Mouse (Mus musculus) myocyte (in vitro differentiated cells): Measurements from ENCODE around the gene Obsl1. TPM values are rescaled to one million over a fixed set of nuclear protein-coding genes. Genes with fewer than 3 reads are reported as not detected.

Source experiments
- H3K27me3 ChIP-seq: one replicate; pipeline ENCODE4 v1.6.1; 2011; ENCODE audit not compliant: control insufficient read depth, insufficient read depth, insufficient read length
- H3K36me3 ChIP-seq: one replicate; pipeline ENCODE4 v1.6.1; 2011; ENCODE audit not compliant: control insufficient read depth, insufficient read depth
- H3K4me2 ChIP-seq: one replicate; pipeline ENCODE4 v1.6.1; 2011; ENCODE audit warnings: low read depth, control low read depth
- H3K4me3 ChIP-seq: one replicate; pipeline ENCODE4 v1.5.1; 2011; ENCODE audit warnings: mild to moderate bottlenecking, control low read depth, moderate library complexity
- H3K79me2 ChIP-seq: one replicate; pipeline ENCODE4 v1.6.1; 2011; ENCODE audit not compliant: control insufficient read depth, insufficient read depth
- H3ac ChIP-seq: one replicate; pipeline ENCODE4 v1.6.1; 2011; ENCODE audit not compliant: control insufficient read depth, insufficient read length
- CEBPB ChIP-seq: IDR thresholded peaks from 2 replicates; pipeline ENCODE4 v1.6.1; 2011; ENCODE audit warnings: mild to moderate bottlenecking, moderate library complexity; ENCODE audit not compliant: poor library complexity, insufficient read depth, severe bottlenecking
- E2F4 ChIP-seq: IDR thresholded peaks from one replicate; pipeline ENCODE4 v1.6.1; 2011; ENCODE audit warnings: mild to moderate bottlenecking, control low read depth, moderate library complexity; ENCODE audit not compliant: insufficient read depth
- MAX ChIP-seq: IDR thresholded peaks from one replicate; pipeline ENCODE4 v1.6.1; 2011; ENCODE audit warnings: low read depth, mild to moderate bottlenecking, control low read depth
- MYOD1 ChIP-seq, 3 experiments: IDR thresholded peaks; one replicate each; pipeline ENCODE4 v1.6.1; 2011; ENCODE audit warnings: control low read depth in 2 of 3, low read depth in 2 of 3, mild to moderate bottlenecking in 2 of 3, moderate library complexity in 1 of 3; ENCODE audit not compliant: insufficient read length in 2 of 3, control insufficient read depth in 1 of 3
- MYOG ChIP-seq, 3 experiments: IDR thresholded peaks; one replicate each; pipeline ENCODE4 v1.6.1; 2011; ENCODE audit warnings: control low read depth in 2 of 3, low read depth in 2 of 3, mild to moderate bottlenecking in 2 of 3; ENCODE audit not compliant: insufficient read length in 2 of 3, control insufficient read depth in 1 of 3, insufficient read depth in 1 of 3
- POLR2A ChIP-seq: IDR thresholded peaks from one replicate; pipeline ENCODE4 v1.6.1; 2011; ENCODE audit warnings: low read depth, mild to moderate bottlenecking, control low read depth, moderate library complexity; ENCODE audit not compliant: insufficient read length
- POLR2AphosphoS2 ChIP-seq: IDR thresholded peaks from one replicate; pipeline ENCODE4 v1.6.1; 2011; ENCODE audit warnings: low read depth, control low read depth; ENCODE audit not compliant: insufficient read length
- REST ChIP-seq: IDR thresholded peaks from one replicate; pipeline ENCODE4 v1.6.1; 2011; ENCODE audit warnings: mild to moderate bottlenecking, control low read depth, moderate library complexity; ENCODE audit not compliant: insufficient read depth, insufficient read length
- SRF ChIP-seq: IDR thresholded peaks from one replicate; pipeline ENCODE4 v1.6.1; 2011; ENCODE audit warnings: low read depth; ENCODE audit not compliant: control insufficient read depth, insufficient read length
- TCF12 ChIP-seq: IDR thresholded peaks from one replicate; pipeline ENCODE4 v1.6.1; 2011; ENCODE audit warnings: mild to moderate bottlenecking, control low read depth; ENCODE audit not compliant: poor library complexity, insufficient read depth, severe bottlenecking
- TCF3 ChIP-seq: IDR thresholded peaks from one replicate; pipeline ENCODE4 v1.6.1; 2011; ENCODE audit warnings: low read depth, control low read depth; ENCODE audit not compliant: insufficient read length
- USF1 ChIP-seq: IDR thresholded peaks from one replicate; pipeline ENCODE4 v1.6.1; 2011; ENCODE audit warnings: low read depth, mild to moderate bottlenecking, control low read depth, moderate library complexity
- polyA plus RNA-seq: library from polyadenylated mRNA; unstranded; fragments of >200 nt; fragmentation: generic; extraction: Trizol; gene quantifications from one replicate; pipeline ENCODE4 v1.2.1, GENCODE M21; 2012; ENCODE audit warnings: missing spikeins

Gene Obsl1
- polyA plus RNA-seq, 1 experiment, result 148 TPM

DNA sequence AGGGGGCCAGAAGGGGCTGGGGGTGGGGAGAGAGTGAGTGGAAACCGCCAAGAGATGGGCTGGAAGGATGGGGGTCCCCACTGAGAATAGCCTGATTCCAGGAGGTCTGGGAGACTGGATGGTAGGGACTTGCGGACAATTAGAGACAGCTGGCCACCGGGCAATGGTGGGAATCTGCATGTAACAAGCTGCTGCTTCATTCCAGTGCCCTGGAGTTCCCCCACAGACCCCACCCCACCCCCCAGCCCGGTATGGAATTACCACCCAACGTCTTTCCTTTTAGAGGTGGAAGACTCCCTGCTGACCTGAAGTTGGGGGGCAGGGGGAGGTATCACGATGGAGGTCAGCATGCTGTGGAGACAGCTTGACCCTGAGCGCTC, 58.2 kb downstream of the Obsl1 start:
- peaks cover 18% of the 10 kb centered on the region for H3K27me3 ChIP-seq
- H3K4me2 ChIP-seq, result peak overlapping the region; percentile 18
- H3ac ChIP-seq, result no peak overlapping the region
- TF ChIP-seq USF1, result no peak
- TF ChIP-seq REST, result no peak
- no peak for TF ChIP-seq MAX
- TF ChIP-seq CEBPB, result no peak
- TF ChIP-seq MYOD1 (IDR thresholded peaks at IDR 0.05; ENCODE audit: control insufficient read depth in 1 of 3, insufficient read length in 2 of 3, low read depth in 2 of 3), result peak in 1 of 3 experiments; percentile 7
- no peaks in the 10 kb centered on the region for H3K79me2 ChIP-seq
- H3K36me3 ChIP-seq, result no peaks in the 10 kb centered on the region
- H3K4me3 ChIP-seq, result no peak overlapping the region

DNA sequence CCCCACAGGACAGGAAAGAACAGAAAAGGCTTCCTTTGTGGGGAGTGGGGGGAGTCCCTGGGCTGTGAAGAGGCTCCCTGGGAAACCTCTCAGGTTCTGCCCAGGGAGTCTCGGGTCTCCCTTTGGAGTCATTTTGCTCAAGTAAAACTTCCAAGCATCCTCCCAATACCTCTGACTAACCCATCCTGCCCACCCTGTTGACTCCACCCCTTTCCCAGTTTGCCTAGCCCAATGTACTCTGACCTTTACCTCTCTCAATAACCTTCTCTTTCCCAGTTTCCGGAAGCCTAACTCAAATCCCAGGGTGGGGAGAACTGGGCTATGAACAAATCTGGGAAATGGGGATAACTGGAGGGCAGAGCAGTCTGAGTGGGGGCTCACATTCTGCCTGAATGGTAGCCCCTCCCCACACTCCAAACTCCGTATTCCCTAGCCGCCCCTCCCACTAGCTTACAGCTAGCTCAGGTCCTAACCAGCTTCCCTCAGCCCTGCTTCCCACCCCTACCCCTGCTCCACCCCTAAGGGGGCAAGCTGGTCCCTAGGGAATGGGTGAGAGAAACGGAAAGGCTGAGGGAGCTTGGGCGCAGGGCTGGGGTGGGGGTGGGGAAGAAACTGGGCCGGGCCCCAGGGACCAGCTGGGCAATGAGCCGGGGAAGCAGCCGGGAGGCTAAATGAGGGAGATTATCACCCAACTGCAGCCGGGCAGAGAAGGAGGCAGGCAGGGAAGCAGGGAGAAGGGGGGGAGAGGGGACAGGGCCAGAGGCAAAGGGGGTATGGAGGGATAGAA, 58.8 kb downstream of the Obsl1 start:
- no peaks in the 10 kb centered on the region for H3K79me2 ChIP-seq
- peaks cover 2% of the 10 kb centered on the region for H3K36me3 ChIP-seq
- H3K27me3 ChIP-seq, result peaks cover 18% of the 10 kb centered on the region
- H3K4me3 ChIP-seq, result no peak overlapping the region
- TF ChIP-seq CEBPB (no peak), REST (no peak), USF1 (no peak), SRF (no peak), POLR2AphosphoS2 (no peak), POLR2A (no peak), MYOG (IDR thresholded peaks at IDR 0.05; ENCODE audit: control insufficient read depth in 1 of 3, insufficient read depth in 1 of 3, insufficient read length in 2 of 3, low read depth in 2 of 3) (no peak), MYOD1 (IDR thresholded peaks at IDR 0.05; ENCODE audit: control insufficient read depth in 1 of 3, insufficient read length in 2 of 3, low read depth in 2 of 3) (no peak), E2F4 (no peak), TCF12 (no peak), TCF3 (no peak), MAX (no peak)
- no peak overlapping the region for H3ac ChIP-seq
- H3K4me2 ChIP-seq, result peak overlapping the region; percentile 59

DNA sequence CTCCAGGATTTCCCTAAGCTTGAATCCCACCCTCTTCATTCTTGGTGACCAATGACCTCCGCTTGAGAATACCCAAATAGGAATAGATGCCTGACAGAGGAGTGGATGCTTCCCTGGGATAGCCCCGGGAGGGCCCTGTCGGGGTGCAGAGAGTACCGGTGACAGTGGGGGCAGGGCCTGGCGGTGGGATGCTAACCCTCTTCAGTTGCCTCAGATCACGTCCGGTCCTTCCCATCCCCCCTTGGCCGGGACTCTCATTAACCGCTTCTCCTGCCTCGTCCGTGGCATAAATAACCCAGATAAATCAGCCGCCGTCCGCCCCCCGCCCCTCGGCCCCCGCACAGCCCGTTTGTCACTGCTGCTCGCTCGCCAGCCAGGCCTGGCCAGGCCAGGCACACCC, 59.6 kb downstream of the Obsl1 start:
- no peak for TF ChIP-seq SRF
- TF ChIP-seq REST, result no peak
- no peak for TF ChIP-seq POLR2A
- no peak for TF ChIP-seq POLR2AphosphoS2
- no peak for TF ChIP-seq TCF3
- no peak for TF ChIP-seq E2F4
- no peak for TF ChIP-seq MYOG (IDR thresholded peaks at IDR 0.05; ENCODE audit: control insufficient read depth in 1 of 3, insufficient read depth in 1 of 3, insufficient read length in 2 of 3, low read depth in 2 of 3)
- H3K79me2 ChIP-seq, result no peaks in the 10 kb centered on the region
- no peak overlapping the region for H3K4me2 ChIP-seq
- H3K27me3 ChIP-seq, result peaks cover 11% of the 10 kb centered on the region
- peaks cover 3% of the 10 kb centered on the region for H3K36me3 ChIP-seq
- H3K4me3 ChIP-seq, result no peak overlapping the region
- no peak overlapping the region for H3ac ChIP-seq

DNA sequence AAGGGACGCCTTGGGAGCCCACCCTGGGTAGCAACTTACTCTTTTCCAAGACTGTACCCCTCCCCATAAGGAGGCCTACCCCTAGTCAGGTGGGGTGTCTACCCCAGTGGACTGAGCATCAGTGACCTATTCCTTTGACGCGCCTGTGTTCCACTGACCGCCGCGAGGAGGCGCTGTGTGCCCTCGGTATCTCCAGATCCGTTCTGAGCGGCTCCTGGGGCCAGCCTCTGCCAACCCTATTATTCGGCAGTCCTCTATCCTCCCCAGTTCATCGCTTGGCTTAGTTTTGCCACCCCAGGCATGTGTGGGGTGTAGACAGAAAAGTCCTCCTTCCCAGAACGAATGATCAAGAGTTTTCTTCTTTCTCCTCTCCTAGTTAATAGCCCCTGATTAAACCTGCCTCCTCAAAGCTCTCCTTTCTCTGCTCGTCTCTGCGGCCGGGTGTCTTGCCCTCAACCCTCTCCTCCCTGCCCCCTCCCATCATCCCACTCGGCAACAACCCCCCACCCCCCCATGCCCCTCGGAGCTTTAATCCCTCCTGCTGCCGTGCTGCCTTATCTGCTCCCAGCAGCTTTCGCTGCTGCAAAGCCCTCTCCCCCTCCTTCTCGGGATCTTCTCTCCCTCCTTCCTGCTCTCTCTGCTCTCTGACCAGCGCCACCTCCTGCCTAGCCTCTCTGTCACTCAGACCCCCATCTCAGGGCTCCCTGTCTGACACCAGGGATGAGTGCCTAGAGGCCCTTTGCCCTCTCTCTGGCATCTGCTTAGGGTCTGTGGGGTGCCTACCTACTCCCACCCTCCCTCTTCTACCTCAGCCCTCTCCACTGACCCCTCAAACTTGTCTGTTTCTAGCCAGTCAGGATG, 60.3 kb downstream of the Obsl1 start:
- peaks cover 3% of the 10 kb centered on the region for H3K36me3 ChIP-seq
- no peak overlapping the region for H3K4me2 ChIP-seq
- H3K27me3 ChIP-seq, result peaks cover 4% of the 10 kb centered on the region
- TF ChIP-seq E2F4 (no peak), MYOG (IDR thresholded peaks at IDR 0.05; ENCODE audit: control insufficient read depth in 1 of 3, insufficient read depth in 1 of 3, insufficient read length in 2 of 3, low read depth in 2 of 3) (no peak), POLR2A (no peak), MYOD1 (IDR thresholded peaks at IDR 0.05; ENCODE audit: control insufficient read depth in 1 of 3, insufficient read length in 2 of 3, low read depth in 2 of 3) (no peak), TCF12 (no peak), MAX (no peak), SRF (no peak), USF1 (no peak), TCF3 (no peak), CEBPB (no peak), REST (no peak), POLR2AphosphoS2 (no peak)
- no peak overlapping the region for H3K4me3 ChIP-seq
- no peak overlapping the region for H3ac ChIP-seq
- H3K79me2 ChIP-seq, result no peaks in the 10 kb centered on the region
